Mouse (Mus musculus): Measurements from ENCODE around the gene Gm42906.

The Gm42906 gene

DNA sequence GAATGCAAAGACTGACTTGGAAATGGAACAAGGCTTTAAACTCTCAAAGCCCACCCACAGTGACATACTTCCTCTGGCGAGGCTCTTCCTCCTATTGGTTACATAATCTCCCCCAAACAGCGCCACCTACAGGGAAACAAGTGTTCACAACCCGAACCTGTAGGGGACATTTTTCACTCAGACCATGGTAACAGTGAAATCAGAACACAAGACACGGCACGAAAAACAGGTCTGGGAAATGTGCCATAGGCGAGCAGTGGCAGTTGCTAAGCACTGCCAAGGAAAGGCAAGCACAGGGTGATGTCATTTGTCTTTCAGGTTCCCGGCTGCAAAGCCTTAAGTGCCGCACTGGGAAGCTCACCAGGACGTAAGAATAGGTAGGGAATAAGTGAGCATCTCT, 276.4 kb downstream of the Gm42906 start:
- no peak for DNase-seq (ENCODE audit: low read depth, low spot score)

DNA sequence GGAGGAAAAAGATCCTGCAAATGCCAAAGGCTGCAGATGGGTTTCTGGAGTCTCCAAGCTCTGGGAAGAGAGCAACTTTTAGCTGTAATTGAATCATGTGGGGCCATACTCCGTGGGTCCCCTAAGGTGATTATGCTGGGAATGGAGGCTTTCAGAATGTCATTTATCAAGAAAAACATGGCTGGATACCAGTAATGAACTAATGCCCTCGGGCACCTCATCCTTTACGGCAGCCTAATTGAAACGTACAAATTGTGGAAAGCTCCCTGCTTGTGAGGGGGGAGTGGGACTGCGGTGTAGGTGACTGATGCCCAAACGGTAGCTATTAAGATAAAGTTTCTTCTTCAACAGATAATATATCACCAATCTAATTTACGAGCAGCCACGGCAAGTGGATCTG, 278.5 kb downstream of the Gm42906 start:
- no peak for DNase-seq (ENCODE audit: low read depth, low spot score)

DNA sequence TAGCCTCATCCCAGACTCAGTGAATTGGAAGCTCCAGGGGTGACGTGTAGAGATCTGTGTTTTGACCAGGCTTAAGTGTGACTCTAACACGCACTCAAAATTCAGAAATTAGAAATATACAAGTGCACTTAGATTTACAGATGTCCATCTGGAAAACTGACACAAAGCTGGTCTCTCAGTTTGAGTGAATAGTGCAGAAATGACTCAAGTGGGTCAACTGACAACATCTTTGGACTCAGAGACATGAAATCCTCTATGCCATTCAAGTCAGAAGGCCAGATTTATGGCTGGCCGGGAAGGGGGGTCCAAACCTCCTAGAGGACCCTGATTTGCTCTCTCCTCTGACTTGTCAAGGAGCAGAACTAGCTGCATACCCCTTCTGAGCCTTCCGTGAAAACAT, 279.9 kb downstream of the Gm42906 start:
- no peak for DNase-seq (ENCODE audit: low read depth, low spot score)

DNA sequence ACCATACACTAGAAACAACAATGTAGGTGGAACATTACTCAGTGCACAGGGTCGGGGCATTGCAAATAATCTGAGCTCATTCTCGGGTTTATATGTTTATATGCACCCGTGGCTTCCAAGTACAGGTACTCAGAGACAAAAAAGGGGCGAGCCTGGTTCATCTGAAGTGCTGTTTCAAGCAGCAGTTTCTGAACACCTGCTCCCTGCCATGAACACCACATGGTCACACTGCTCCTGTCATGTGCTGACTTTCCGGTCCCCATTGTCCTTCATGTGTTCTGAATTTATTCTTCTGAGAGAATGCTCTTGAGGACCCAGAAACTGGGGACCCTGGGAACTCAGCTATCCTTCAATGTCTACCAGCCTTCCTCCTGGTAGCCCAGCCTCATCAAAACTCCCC, 282.2 kb downstream of the Gm42906 start:
- DNase-seq (ENCODE audit: low read depth, low spot score), result no peak

DNA sequence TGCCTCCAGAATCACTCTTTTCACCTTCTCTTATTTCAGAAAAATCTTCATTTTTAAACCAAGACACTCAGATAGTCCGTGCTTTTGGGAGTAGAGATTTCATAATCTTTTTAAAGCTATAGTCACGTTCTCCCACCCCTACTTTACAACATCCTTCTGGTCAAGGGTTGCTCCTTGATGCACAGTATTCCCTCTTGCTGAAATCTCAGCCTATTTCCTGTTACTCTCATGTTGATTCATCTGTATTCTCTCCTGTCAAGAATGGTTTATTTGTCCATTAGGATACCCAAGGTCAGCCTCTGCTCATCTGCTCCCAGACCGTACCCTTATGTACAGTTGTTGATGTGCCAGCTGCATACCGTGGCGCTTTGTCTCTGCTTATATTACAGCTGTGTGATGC, 284.0 kb downstream of the Gm42906 start:
- no peak for DNase-seq (ENCODE audit: low read depth, low spot score)

DNA sequence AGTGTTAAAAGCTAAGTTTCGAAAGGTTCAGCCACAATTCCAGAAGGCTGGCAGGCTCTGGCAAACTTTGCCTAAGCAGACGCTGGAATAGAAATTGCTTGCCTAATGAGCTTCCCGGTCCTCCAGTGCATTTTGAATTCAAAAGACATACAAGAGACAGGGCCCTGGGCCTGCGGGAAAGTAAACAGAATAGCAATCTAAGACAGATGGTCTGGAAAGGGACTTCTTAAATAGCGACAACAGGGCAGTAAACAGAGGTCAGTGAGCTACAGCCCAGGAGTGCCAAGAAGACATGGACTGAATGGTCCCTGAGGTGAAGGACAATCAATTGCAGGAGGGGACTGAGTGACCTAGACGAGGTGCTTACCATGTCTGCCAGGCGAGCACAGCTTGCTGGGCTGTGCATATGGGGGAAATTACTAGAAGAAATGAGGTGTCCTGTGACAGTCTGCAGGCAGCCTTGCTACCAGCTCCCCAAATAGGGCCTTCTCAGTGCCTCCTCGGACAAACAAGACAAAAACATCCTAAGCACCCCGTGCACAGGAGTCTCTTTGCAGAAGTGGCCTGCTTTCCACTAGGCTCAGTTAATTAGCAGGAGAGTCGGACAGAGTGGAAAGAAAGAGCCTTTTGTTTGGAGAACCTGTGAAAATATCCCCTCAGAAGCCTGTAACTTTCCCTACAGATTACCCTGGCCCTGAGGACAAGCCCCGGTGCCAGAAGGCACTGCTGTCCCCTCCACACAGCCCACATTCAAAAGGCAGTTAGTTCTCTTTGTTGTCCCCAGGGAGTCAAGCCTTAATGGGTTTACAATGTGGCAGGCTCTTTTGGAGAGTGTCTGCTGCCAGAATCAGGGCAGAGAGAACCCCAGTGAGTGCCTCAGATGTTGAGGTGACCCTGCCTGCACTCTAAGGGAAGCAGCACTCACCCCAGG, 285.0 kb downstream of the Gm42906 start:
- DNase-seq (ENCODE audit: low read depth, low spot score), result no peak

DNA sequence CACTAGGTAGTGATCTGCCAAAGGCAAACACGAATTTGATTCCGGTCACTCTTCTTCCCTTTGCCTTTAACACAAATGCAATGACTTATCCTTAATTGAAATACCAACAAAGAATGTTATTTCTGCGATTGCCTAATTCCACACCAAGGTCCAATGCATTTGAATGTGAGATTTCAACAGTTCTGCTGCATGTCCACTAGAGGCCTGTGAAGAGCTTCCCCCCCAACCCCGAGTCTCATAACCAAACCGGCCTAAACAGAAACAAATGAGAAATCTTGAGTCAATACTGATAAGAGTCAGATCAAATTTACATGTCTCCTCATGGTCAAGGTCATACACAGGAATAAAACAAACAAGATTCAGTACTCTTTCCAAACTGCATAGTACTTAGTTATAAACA, 285.7 kb downstream of the Gm42906 start:
- peak; percentile 44 for DNase-seq (ENCODE audit: low read depth, low spot score)

DNA sequence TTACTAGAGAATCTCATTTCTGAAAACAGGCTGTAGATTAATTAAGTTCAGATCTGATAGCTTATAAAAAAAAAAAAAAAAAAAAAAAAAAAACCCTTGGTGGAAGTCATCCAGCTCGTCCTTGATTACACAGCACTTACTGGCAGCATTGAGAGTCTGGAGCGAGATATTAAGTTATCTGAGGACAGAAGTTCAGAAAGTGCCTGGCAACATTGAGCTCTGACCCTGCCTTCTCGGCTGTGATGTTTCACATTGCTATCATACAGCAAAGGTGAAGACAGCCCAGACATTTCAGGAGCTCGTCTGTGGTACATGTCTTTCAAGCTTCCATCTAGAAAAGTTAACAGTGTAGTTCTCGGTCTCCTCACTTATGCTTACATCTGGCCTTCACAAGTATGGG, 290.1 kb downstream of the Gm42906 start:
- DNase-seq (ENCODE audit: low read depth, low spot score), result no peak

DNA sequence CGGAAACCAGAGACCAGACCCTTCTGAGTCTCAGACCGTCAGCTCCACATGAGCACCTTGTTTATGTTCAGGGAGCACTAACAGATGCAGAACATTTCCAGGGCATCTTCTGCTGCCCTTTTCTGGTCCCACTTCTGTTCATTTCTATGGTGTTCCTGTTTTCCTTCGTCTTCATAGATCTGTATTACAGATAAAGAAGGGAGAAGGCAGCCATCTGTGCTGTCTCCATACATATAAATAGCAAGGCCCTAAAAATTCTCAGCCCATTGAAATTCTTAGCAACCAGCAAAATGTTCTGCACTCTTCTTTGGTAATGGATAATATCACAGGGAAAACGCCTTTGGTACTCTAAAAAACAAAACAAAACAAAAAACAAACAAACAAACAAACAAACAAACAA, 290.7 kb downstream of the Gm42906 start:
- DNase-seq (ENCODE audit: low read depth, low spot score), result no peak

DNA sequence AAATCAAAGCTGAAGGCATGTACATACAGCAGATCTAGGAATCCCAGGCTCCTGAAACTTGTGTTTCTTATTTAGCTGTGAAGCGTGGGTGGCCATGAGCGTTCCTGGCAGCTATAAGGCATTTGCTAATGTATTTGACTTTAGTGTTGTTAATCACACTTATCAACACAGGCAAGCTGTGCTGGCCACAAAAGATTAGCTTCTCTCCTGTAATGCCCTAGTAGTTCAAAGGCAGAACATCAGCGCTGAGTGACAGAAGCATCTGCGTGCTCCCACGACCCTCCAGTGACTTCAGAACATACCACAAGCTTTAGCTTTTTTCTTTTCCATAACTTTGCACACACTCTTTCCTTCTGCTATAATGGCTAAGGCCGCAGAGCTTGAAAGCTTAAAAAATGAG, 292.0 kb downstream of the Gm42906 start:
- no peak for DNase-seq (ENCODE audit: low read depth, low spot score)

DNA sequence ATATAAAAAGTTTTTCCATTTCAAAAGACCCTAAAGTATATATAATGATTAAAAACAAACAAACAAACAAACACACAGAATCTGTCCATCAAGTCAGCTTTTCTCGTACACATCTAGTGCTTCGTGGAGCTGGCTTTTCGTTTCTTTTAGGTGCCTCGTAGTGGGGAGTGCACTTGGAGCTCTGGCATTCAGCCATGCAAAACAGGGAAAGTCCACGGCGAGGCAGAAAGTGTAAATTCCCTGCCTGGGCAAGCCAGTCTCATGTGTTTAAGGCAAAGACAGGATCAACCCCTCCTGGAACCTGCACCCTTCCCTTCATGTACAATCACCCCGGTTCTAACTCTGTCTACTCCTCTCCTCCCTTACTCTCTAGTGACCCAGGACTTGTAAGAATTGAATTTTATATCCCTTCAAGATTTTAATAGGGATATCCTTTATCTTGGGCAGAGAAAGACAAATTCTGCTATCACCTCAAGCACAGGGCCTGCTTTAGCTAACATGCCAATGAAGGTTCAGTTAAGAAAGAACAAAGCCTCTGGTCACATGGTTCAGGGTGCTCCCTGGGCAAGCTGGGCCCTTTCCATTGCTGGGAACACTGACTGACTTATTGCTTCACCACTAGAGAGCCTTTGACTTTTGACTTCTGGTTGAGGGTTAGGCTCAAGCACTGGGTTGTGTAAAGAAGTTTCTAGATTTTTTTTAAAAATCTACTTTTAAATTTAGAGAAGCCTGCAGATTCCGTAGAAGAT, 292.7 kb downstream of the Gm42906 start:
- no peak for DNase-seq (ENCODE audit: low read depth, low spot score)

DNA sequence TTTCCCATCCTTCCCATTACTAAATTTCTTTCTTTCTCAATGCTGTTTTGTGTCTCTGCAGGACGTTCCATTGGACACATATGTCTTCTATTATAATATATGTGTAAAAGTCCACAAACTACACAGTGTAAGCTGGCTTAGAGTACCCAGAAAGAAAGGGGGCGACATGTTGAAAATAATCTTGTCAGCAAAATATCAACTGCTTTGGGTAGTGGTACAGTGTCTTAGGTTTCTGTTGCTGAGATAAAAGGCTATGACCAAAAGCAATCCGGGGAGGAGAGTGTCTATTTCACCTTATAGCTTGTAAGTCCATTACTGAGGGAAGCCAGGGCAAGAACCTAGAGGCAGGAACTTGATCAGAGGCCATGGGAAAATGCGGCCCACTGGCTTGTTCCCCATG, 293.8 kb downstream of the Gm42906 start:
- no peak for DNase-seq (ENCODE audit: low read depth, low spot score)

DNA sequence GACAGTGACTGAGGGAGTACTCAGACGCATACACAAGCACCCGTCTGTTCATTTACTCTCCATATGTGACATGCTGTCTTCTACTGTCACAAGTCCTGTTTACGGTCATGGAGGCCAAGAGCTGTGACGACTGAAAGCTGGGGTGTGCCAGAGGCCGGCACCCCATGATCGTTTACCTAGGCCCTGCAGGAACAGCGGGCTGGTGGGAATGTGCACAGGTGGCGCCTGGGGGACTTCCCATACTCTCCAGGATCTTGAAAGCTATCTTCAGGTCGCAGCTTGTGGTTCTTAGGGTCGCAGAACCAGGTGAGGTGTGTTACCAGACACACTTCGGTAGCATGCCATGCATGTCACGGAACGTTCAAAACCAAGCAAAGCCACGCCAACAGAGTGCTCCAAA, 294.2 kb downstream of the Gm42906 start:
- DNase-seq (ENCODE audit: low read depth, low spot score), result no peak

DNA sequence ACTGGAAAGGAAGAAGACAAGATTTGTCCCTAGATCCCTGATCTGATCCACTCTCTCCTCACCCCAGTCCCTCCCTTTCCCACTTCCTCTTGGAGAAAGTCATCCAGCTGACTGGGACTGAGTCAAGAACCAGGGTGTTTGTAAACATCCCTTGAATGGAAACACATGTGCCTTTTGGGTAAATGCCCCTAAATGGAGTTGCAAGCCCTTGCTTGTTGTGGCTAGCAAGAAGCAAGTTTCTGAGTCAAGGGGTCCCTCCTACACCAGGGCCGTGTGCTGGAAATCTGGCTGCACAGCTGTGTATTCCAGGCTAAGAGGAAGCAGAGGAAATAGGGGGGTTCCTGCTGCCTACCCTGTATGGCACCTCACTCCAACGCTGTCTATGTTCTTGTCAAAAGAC, 298.2 kb downstream of the Gm42906 start:
- DNase-seq (ENCODE audit: low read depth, low spot score), result no peak

DNA sequence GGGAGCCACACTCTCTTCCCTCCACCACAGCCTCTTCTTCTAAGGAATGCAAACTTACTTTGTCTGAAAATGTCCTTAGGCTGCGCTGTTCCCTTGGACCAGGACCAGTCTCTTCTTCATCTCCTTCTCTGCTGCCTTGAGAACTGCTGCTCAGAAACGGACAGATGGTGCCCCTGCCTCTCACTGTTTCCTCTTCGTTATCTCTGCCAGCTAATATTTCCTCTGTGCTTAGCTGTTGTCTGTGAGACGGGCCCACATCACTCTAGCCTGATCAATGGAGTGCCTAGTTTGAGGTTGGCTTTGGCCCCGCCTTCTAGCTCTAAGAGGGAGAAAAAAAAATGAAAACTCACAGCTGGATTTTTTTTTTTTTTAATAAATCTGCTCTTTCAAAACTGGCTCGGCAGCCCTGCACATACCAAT, 300.7 kb downstream of the Gm42906 start:
- no peak for DNase-seq (ENCODE audit: low read depth, low spot score)

DNA sequence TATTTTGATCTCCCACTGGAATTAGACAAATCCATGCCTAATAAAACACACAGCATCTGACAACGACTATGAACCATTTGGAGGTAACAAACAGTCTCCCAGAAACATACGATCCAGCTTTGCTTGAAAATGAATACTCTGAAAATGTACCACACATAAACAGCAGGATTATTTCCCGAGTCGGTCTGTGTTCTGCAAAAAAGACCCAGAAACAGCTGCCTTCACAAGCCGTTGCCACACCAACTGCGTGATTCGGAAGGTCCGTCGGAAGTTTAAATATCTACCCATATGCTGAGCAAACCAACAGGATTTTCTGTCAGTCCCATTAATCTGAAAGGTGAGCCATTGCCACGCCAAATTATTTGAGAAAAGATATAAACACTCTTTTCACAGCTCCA, 301.4 kb downstream of the Gm42906 start:
- DNase-seq (ENCODE audit: low read depth, low spot score), result no peak

DNA sequence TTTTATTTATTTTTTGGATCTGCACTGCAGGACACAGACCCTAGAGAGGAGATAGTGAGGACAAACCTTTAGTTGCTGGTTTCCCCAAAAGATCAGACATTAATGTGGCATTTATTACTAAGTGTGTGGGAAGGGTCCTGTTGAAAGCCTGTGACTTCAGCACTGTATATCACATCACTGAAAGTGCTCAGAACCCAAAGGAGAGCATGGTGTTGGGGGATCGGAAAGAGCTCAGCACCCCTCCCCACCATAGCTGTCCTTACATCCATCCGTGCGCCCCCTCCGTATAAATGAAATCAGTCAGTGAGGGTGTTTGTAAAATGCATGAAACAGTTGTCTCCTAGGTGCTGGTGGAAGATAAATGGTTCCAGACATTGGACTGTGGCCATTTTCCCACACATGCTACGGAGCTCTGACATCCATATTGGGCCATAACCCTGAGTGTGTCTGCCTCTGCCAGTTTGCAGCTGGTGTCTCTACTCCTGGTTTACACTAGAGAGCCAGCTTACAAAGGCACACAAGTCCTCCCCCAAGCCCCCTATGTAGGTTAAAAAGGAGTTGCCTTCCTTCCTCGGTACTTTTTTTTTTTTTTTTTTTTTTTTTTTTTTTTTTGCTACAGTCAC, 301.9 kb downstream of the Gm42906 start:
- DNase-seq (ENCODE audit: low read depth, low spot score), result no peak

DNA sequence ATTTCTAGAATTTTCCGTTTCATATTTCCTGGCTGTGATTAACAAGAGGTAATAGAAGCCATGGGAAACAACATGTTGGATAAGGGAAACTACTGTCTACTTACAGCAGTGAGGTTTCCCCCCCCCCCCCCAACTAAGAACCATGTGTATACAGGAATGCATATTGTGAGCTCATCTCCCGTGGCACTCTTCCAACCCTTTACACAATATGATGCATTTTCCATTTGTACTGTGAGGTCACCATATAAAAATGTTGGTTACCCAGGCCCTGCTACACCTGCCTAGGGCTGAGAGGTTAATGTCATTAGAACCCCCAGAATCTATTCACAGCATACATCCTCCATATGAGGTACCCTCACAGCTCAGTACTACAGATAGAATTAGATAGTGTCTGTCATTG, 310.1 kb downstream of the Gm42906 start:
- no peak for DNase-seq (ENCODE audit: low read depth, low spot score)

DNA sequence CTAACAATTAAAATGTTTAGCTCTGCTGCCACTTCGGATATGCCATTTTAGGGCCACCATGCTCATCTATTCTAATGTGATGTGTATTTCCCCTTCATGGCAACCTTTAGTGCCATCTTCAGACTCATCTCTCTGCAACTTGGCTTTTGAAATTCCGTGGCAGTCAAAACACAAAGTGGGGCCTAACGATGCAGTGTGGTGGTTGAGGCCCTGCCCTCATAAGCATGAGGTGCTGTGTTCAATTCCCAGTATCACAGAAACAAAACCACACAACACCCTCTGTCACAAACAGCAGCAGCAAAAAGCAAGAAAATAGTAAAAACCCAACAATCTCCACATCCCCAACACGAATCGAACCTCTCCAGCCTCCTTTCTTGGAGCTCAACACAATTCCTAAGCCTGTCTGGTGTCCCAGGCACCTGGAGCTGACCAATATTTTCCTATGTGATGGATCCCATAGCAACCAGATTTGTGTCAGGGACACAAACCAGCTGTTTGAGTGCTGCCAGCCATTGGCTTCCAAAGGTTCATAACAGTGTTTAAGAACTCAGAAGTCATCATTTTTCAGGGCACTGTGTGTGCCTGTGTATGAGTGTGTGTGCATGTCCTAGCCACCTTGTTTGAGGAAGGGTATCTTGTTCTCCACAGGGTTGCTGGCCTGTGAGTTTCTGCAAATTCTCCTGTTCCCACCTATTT, 311.6 kb downstream of the Gm42906 start:
- DNase-seq (ENCODE audit: low read depth, low spot score), result no peak

DNA sequence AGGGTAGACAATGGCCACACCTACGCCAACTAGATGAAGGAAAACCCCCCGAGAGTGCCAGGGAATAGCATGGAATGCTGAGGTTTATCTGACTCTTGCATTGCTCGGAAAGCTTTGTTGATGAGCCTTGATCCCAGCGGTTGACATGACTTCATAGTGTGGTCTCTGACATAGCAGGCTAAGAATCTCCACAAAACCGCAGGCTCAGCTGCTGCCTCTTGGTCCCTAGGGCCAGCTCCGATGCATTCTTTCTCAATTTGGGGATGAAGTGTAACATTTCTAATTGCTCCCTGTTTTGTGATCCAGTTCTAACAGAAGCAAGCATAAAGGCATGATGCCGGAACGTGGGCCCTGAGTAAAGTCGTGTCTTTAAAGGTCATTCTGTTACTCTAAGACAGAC, 315.2 kb downstream of the Gm42906 start:
- DNase-seq (ENCODE audit: low read depth, low spot score), result no peak

DNA sequence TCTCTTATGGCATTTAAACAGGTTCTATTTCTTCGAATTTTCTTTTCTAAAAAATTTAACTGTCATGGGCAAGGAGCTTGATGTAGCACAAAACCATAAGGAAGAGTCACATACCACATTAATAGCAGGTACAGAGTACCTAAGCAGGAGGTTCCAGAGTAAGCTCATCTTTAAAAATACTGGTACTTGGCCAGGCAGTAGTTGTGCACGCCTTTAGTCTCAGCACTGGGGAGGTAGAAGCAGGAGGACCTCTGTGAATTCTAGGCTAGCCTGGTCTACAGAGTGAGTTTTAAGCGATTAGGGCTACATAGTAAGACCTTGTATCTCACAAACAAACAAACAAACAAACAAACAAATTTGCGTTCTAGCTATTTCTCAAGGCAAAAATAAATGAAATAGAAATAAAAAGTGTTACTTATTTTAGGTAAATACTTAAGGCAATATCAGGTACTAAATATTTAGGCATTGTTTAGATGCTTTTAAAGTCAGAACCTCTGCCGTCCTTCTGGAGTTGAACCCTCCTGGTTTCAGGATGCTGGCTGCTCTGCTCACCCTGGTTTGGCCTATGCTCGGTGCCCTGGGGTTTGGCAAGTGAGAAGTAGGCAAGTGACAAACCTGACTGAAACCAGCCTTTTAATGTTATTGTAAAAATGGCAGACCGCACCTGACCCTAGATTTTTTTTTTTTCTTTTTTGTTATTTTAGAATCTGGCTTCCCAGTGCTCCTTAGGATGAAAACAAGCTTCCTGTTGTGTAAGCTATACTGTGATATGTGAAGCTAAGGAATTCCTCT, 316.7 kb downstream of the Gm42906 start:
- peak; percentile 41 for DNase-seq (ENCODE audit: low read depth, low spot score)
